Mouse (Mus musculus) liver, adult 2 months (tissue): ENCODE measurements around the gene Arhgap45.

ENCODE experiments used
- CTCF ChIP-seq: fragments of 200-500 bp; IDR thresholded peaks from 2 replicates; pipeline ENCODE4 v1.5.1; 2011; ENCODE audit warnings: low read depth, low read length, control low read depth
- POLR2A ChIP-seq: fragments of 200-500 bp; IDR thresholded peaks from 2 replicates; pipeline ENCODE4 v1.6.1; 2011; ENCODE audit warnings: low read length, control low read depth; ENCODE audit not compliant: insufficient read depth; ENCODE audit errors: extremely low read depth

- TF ChIP-seq CTCF (no peak), POLR2A (no peak)
Measured at GRCm38 (mm10) chr10:80076386-80076785, 59.9 kb downstream of the Arhgap45 start.
